Comparison of ENCODE assay signal across 11 mouse cellular contexts in the genomic region with DNA sequence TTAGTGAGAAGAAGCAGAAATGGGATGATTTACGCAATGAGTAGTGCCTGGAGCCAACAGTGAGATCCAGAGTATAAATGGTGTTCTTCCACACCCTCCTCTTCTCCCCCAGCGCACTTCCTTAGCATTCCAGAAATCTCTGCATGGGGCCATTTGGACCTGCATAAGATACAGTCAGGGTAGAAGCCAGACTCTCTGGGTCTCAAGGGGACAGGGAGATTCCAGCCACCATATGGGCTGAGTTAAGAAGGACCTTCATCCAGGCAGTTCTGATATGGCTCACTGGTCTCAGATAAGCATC.
"Had no signal": no experiment of that assay in that cellular context is flagged by ENCODE, and none has a peak within 500 bp of the region (broad histone marks: within the 10 kb centered on the region; RNA-seq: fewer than 3 reads in every experiment).

No protein-coding gene starts in this region.

- H3K36me3 ChIP-seq: limb, embryonic 12.5 days; liver, embryonic 13.5 days; neural tube, embryonic 12.5 days had no signal

- H3K4me1 ChIP-seq: liver, embryonic 13.5 days; neural tube, embryonic 12.5 days had no signal

- H3K4me3 ChIP-seq: layer of hippocampus, adult 2 months; limb, embryonic 12.5 days; liver, embryonic 13.5 days; neural tube, embryonic 12.5 days had no signal

- H3K27ac ChIP-seq: limb, embryonic 12.5 days; liver, embryonic 13.5 days; neural tube, embryonic 12.5 days had no signal

- DNase-seq: liver; liver, embryonic 13.5 days; midbrain, embryonic 14.5 days; spleen, adult 18-20 months; thymus, adult 18-20 months; thymus, postnatal 14 days had no signal

- H3K9me3 ChIP-seq: liver, embryonic 13.5 days had no signal

- H3K27me3 ChIP-seq: limb, embryonic 12.5 days; liver, embryonic 13.5 days; neural tube, embryonic 12.5 days had no signal

- H3K4me2 ChIP-seq: limb, embryonic 12.5 days; liver, embryonic 13.5 days; neural tube, embryonic 12.5 days had no signal

- H3K9ac ChIP-seq: limb, embryonic 12.5 days; liver, embryonic 13.5 days; liver, postnatal 0 days; neural tube, embryonic 12.5 days had no signal

- ATAC-seq: intestine, postnatal 0 days; liver, postnatal 0 days had no signal
